Mouse (Mus musculus) left cerebral cortex, adult 11 months (tissue): ENCODE data around the gene Nptxr.

Source experiments
- DNase-seq: peaks from one replicate; pipeline ENCODE4 v3.0.0; 2022; ENCODE audit warnings: low spot score

Nptxr gene

GRCm38 (mm10) chr15:79804352-79805071 lies at the start of gene Nptxr:
Gene Nptxr, minus strand, starts transcription at chr15:79804766.
- DNase-seq = no peak

- no peak for DNase-seq
Measured at GRCm38 (mm10) chr15:79850143-79850542, 45.6 kb upstream of the Nptxr start.

GRCm38 (mm10) chr15:79847100-79847499 lies 42.5 kb upstream of the Nptxr start:
- DNase-seq = no peak

DNA sequence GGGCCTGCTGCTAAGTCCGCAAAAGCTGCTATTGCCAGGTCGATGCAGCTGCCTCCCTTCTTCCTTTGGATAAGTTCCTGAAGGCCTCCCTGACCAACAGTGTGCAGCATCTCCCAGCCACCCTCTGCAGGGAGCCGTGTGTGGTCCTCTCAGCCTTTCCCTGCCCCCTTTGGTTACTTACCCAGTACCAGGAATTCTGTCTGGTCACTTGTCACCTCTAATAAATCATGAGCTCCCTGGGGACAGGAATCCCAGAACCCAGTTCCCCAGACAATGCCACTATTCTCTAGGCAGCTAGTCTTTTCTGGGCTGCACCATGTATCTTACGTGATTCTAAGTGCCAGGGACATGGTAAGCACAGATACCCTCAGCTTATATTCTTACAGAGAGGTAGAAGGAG lies 41.4 kb upstream of the Nptxr start:
- no peak for DNase-seq

DNA sequence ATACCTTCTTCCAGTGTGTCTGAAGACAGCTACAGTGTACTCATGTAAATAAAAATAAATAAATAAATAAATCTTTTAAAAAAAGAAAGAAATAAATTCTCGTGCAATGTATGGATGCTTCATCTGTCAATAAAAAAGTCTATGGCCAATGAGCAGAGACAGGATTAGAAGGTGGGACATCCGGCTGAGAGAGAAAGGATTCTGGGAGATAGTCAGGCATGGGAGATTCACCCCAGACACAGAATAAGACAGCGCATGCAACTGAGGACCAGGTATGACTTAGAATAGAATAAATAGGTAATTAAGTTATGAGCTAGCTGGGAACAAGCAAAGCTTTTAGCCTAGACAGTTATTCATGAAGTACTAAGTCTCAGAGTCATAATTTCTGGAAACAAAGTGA lies 38.4 kb upstream of the Nptxr start:
- no peak for DNase-seq

DNA sequence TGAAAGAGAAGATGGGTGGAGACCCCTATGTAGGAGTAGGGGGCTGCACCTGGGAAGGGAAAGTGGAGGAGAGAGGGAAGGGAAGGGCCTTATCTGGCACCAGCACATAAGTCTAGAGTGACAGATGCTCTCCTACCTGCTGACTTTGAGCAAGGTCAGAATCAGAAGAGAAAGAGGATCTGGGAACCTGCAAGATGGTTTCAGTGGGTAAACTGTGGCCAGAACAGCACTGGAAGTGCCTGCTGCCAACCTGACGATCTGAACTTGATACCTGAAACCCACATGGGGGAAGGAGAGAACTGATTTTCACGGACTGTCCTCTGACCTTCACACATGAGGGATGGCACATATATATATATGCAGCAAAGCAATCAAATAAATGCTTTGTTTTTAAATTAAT lies 35.7 kb upstream of the Nptxr start:
- DNase-seq = no peak

GRCm38 (mm10) chr15:79834881-79835260 lies 30.3 kb upstream of the Nptxr start:
- DNase-seq = no peak

DNA sequence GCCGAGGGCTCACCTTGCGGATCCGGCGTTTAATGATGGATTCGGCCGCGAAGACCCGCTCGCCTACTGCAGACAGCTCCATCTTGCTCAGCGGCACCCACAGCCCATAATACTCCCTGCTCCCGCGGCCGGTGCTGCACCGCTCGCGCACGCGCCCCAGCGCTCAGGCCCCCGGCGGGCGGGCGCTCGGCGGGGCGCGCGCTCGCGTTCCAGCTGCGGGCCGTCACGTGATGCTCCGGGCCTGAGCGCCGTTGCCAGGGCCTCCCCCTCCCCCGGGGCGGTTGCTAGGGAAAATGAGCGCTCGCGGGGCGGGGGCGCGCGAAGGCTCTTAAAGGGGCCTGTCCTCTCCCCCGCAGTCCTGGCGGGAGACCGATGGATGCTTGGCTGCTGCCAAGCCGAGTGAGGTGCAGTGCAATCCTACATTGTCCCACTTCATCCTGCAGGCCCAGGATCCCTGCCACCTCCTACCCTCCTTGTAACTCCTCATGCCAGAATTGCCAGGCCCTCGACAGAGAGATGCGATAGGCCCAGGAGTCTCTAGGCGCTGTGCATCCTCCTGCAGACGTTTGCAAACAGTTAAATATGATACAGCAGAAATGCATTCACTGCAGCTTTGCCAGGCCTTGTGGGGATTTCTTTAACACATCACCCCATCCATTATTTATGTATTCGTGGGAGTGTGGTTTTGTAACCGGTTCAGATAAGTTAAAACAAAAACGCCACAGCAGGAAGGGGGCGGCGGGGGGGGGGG lies 29.7 kb upstream of the Nptxr start, which contains the start of the genes Npcd and Cbx6:
Npcd (minus strand) TSS at position 108 of the 751 bp plus-strand sequence.
Cbx6 (minus strand) TSS at position 559 of the 751 bp plus-strand sequence.
- peak; percentile 97 for DNase-seq

DNA sequence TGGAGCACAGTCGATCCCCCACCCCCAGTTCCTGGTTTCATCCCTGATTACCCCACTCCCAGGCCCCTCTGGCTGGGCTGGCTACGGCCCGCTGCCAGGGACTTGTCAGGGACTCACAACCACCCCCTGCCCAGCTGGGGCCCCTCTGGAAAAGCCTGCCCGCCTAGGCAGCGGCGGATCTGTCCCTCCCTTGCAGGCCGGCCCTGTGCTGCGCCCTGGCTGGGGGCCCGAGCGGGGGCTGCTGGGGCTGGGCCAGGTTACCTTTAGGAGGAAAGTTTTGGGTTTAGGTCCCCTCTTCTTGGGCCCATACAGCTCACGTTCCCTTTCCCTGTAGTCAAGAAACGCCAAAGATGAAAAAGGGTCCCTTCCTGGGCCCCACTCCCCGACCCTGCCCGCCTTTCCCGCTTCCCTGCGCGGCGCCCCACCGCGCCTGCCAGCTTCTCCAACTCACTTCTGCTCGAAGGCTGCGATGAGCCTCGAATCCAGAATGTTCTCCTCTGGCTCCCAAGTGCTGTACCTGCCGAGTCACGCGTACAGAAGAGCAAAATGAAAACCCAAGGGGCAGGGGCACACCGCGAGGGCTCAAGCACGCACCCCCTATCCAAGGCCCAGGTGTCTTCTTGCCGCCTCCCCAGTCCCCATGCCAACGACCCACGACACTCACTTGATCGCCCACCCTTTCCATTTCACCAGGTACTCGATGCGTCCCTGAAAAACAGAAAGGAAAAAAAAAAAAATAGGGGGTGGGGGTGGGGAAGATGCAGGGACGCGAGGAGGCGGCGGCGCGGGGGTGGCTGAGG lies 28.9 kb upstream of the Nptxr start:
- DNase-seq = no peak

- DNase-seq = no peak
Measured at GRCm38 (mm10) chr15:79832064-79832900, 27.7 kb upstream of the Nptxr start.

DNA sequence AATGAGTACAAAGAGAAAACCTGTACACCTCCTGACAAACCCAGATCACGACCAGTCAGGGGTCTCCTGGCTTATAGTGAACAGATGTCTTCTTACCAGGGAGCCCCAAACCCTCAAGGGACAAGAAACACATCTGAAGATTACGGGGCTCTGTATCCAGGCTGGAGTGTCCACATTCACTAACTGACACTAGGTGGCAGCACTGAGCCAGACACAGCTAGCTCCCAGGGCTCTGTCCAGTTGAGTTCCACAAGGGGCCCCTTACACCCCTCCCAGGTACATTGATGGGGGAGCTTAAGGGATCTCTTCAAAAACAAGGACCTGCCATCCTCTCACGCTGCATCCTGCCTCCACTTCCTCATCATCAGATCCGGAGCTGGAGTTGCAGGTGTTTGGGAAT lies 25.8 kb upstream of the Nptxr start:
- no peak for DNase-seq

- no peak for DNase-seq
Measured at GRCm38 (mm10) chr15:79829431-79829830, 24.9 kb upstream of the Nptxr start.

- no peak for DNase-seq
Measured at GRCm38 (mm10) chr15:79828366-79829035, 23.9 kb upstream of the Nptxr start.

DNA sequence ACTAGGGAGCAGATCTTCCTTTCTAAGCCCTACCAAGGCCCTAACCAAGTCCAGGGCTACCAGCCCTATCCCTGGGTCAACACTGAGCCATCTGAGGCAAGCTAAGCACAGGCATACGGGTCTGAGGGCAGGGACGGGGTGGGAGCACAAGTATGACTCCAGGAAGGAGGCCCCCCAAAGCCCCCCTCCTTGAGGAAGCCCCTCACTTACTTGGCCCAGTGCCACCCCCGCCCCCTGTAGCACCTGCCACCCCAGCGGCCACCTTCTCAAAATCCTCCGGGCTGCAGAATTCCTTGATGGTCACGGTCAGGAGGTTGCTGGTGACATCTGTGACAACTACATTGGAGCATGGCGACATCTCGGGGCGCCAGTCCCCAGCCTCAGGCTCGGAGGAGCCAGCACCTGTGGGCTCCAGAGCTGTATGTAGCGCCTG lies 23.2 kb upstream of the Nptxr start:
- DNase-seq = no peak

DNA sequence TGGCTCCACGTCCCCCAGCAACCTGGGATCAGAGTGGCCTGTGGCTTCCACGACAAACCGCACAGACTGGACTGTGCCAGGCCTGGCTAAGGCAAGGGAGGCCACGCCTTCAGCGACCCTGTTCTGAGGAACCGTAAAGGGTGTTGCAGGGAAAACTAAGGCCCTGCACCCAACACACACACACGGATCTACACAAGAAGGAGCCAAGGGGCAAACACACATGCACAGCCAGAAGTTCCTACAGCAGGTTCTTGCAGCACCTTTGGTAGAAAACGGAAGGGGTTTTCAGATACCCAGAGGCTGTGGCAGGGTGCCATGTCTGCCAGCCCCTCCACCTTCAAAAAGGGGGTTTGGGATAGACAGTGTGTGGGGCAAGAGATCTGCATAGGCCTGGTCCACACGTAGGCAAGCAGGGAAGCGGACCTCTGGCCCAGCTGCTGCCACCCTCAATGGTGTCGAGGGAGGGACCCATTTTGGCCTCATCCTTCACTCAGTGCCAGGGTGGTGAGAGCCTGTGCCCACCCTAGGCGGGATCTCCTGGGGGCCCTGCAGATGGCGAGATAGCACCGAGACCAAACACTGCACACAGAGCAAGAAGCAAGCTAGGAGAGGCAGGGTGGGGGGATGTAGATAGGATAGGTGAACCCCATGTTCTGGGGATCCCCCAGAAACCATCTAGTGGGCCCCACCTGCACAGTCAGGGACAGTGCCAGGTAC lies 22.7 kb upstream of the Nptxr start:
- DNase-seq = no peak

DNA sequence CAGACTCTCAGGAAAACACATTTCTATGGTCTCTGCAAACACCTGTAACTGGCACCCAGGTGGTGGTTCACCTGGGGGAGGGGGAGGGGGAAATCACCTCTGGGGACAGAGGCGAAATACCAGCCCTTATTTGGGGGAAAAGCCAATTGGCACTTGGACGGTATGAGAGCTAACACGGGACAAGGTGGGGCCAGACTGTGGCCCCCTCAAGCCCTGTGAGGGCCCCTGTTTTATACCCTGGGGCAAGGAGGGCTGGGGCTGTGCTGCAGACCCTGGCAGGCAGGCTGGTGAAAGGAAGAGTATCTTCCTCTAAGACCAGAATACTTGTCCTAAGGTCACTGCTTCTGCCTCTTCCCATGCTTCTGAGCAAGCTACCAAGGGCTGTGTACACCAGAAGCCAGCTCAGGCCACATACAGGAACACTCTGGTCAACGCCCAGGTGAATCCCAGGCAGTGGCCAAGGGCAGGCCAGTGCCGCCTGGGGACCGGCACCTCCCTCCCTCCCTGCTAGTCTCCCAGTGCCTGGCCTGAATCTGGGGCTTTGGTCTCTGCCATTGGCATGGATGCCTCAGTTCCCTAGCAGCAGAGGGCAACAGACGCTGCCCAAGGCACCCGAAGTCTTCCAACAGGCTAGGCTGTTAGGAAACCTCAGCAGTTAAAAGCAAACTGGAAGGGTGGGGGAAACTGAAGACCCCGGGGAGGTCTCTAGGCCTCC lies 21.8 kb upstream of the Nptxr start:
- DNase-seq = no peak

DNA sequence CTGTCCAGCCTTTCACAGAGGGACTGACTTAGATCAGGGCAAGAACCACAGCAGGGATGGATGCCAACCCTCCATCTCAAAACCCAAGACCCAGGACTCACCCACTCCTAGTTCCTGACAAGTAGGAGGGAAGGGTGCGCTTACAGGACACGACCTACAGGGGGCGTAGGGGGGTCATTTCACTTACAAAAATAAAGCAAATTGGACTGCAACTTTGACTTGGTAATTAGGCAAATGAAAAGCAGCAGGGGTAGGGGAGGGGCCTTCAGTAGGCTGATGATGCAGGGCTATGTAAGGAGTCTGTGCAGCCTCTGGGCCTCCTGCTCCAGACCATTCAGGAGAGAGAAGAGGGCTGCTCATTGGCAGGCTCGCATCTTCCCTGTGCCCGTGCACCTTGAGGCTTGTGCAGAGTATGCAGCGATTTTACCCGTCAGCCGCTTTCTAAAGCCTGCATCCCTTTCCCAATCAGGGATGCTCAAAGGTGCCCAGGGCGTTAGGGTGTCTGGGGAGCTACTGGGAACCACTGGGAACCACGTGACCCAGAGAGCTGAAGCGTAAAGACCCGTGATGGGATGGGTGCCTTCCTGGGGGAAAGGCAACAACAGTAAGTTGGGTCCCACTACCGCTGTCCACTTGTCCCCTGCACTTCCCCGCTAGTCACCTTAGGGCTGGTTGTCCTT lies 20.7 kb upstream of the Nptxr start:
- DNase-seq = no peak

DNA sequence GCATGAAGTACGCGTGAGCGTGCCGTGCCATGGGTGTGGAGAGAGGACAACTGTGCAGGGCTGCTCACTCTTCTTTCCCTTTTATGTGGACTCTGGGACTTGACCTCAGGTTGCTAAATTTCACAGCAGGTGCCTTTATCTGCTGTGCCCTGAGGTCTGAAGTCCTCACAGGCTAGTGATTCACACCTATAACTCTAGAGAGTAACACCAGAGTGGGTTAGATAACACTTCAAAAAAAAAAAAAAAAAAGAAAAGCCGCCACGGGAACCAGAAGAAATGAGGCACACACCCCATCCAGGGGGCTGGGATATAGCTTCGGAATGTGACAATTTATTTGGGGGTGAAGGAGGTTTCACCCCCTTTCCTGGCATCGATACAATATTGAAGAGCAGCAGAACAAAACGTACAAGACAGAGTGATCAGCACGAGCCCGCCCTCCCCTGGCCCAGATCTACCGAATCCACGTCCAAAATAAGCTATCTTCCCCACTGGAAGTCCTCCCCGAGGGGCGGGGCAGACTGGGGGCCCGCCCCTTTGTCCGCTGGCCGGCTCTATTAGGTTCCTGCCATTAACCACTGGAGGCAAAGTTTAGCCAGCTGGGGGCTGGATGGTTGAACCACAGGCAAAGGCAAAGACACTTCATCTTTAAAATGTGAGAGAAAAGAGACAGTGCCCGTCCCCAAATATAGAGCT lies 19.2 kb upstream of the Nptxr start:
- no peak for DNase-seq
